Mouse (Mus musculus) retina, embryonic 14.5 days (tissue): Measurements from ENCODE around the gene Ppt2.

Source experiments
- DNase-seq: peaks from one replicate; pipeline ENCODE4 v3.0.0-alpha.2; 2015; ENCODE audit warnings: low spot score

Gene Ppt2

GRCm38 (mm10) chr17:34639461-34640255 lies 11.3 kb upstream of the Ppt2 start:
- no peak for DNase-seq

- DNase-seq: no peak
Observed at GRCm38 (mm10) chr17:34637459-34637858, 9.1 kb upstream of the Ppt2 start.

GRCm38 (mm10) chr17:34635671-34636070 lies 7.4 kb upstream of the Ppt2 start:
- no peak for DNase-seq

GRCm38 (mm10) chr17:34632261-34632691 lies 4.0 kb upstream of the Ppt2 start:
- peak; percentile 75 for DNase-seq

- DNase-seq: no peak
Observed at GRCm38 (mm10) chr17:34631647-34632046, 3.3 kb upstream of the Ppt2 start.

- no peak for DNase-seq
Observed at GRCm38 (mm10) chr17:34630761-34631301, 2.5 kb upstream of the Ppt2 start.

- DNase-seq: no peak
Observed at GRCm38 (mm10) chr17:34629796-34630603, 1.7 kb upstream of the Ppt2 start.

- no peak for DNase-seq
Observed at GRCm38 (mm10) chr17:34629221-34629751, 976 bp upstream of the Ppt2 start, which contains the start of gene Prrt1. Gene Prrt1, plus strand, starts transcription at chr17:34629533.

- DNase-seq: no peak
Observed at GRCm38 (mm10) chr17:34628644-34628967, 296 bp upstream of the Ppt2 start.

GRCm38 (mm10) chr17:34627093-34627942 lies 992 bp downstream of the Ppt2 start:
- DNase-seq: peak; percentile 91

- DNase-seq: peak; percentile 74
Observed at GRCm38 (mm10) chr17:34626773-34627092, 1.6 kb downstream of the Ppt2 start.

- DNase-seq: no peak
Observed at GRCm38 (mm10) chr17:34626062-34626772, 2.1 kb downstream of the Ppt2 start.

GRCm38 (mm10) chr17:34624981-34625380 lies 3.3 kb downstream of the Ppt2 start:
- DNase-seq: no peak

- no peak for DNase-seq
Observed at GRCm38 (mm10) chr17:34623161-34623560, 5.1 kb downstream of the Ppt2 start.

GRCm38 (mm10) chr17:34621006-34621405 lies 7.3 kb downstream of the Ppt2 start:
- no peak for DNase-seq

- peak; percentile 87 for DNase-seq
Observed at GRCm38 (mm10) chr17:34618999-34619398, 9.3 kb downstream of the Ppt2 start.

GRCm38 (mm10) chr17:34615871-34616270 lies 12.4 kb downstream of the Ppt2 start, which contains the start of gene Egfl8:
Gene Egfl8, minus strand, starts transcription at chr17:34615971.
- no peak for DNase-seq

- no peak for DNase-seq
Observed at GRCm38 (mm10) chr17:34613830-34614229, 14.5 kb downstream of the Ppt2 start.

GRCm38 (mm10) chr17:34613054-34613645 lies 15.2 kb downstream of the Ppt2 start:
- no peak for DNase-seq

GRCm38 (mm10) chr17:34611050-34611449 lies 17.3 kb downstream of the Ppt2 start:
- DNase-seq: no peak

GRCm38 (mm10) chr17:34607997-34608396 lies 20.3 kb downstream of the Ppt2 start:
- no peak for DNase-seq
